Mouse (Mus musculus): ENCODE data around the gene Lix1.

DNA sequence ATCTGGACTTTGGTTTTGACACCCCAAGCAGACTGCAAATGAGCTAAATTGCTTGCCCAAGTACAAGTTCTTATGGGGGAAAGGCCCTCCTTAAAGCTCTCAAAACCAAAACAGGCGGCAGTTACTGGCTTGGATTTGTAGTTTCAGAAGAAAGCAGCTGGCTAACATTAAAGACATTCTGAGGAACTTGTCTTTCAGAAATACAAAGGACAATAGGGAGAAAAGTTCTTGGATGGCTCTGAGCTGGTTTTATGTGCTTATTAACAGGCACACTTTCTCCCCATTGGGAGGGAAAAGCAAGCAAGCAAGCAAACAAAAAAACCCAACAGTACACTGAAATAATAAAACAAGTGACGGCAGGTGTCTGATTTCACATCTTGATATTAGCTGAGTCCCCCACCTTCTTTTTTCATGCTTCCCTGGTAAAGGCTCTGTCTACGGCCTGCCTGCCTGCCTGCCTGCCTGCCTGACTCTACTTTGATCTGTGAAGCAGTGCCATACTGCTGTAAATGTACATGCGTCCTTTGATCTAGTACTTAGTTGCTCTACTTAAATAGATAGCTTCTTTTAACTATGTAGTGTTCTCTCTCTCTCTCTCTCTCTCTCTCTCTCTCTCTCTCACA lies 39.5 kb downstream of the Lix1 start:
- TF ChIP-seq CTCF (IDR thresholded peaks at IDR 0.05; ENCODE audit: low read depth) (no peak), EP300 (IDR thresholded peaks at IDR 0.05; ENCODE audit: low read depth) (no peak)

Measured in liver, postnatal 0 days (tissue).